In the genomic region with DNA sequence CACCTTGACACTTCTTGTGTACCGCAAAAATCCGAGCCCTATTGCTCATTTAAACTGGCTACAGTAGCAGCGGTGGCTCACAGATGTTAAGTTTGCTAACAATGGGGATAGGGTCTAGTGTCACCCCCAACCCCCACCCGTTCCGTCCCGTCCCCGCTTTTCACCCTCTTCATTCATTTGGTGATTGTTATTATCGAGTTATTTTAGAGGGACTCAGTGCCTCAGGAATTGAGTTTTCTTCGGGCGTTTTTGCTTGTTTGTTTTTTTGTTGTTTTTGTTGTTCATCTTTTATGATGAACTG, we compare ENCODE assay signal across 8 mouse cellular contexts. TPM values are rescaled to one million over a fixed set of nuclear protein-coding genes. Genes with fewer than 3 reads are reported as not detected.
DNase-seq lines count a peak whose midpoint lies in the region; ATAC-seq and TF ChIP-seq lines count a peak whose summit lies in the region.

No protein-coding gene starts in this region.

- in situ Hi-C loops in CH12.LX (cut with MboI; ENCODE audit: low pct_ligation_motif_present, low pct_unique_long_range_greater_than_20kb, low sequenced_read_pairs) = no loop called here

- TF ChIP-seq POLR2A in CH12.LX (IDR thresholded peaks at IDR 0.05; ENCODE audit: low read depth, low read length) = no peak

- H3K36me3 ChIP-seq in heart, embryonic 12.5 days = peaks cover 18% of the 10 kb centered on the region
- peaks cover 9 to 20% of the 10 kb centered on the region in 2 experiments for H3K36me3 ChIP-seq in CH12.LX (replicated peaks in 1 of 2; ENCODE audit: control insufficient read depth in 1 of 2, insufficient read depth in 1 of 2, low read length in 1 of 2)
- peaks cover 20% of the 10 kb centered on the region for H3K36me3 ChIP-seq in forebrain, embryonic 13.5 days (ENCODE audit: poor library complexity, severe bottlenecking)
- H3K36me3 ChIP-seq in liver, embryonic 15.5 days (replicated peaks) = peaks cover 21% of the 10 kb centered on the region

- 1% methylated on average over 10 of the region's 10 CpGs for WGBS in heart, embryonic 12.5 days
- WGBS in forebrain, embryonic 13.5 days = under 1% methylated on average over 10 of the region's 10 CpGs
- 1% methylated on average over 10 of the region's 10 CpGs for WGBS in liver, embryonic 15.5 days (ENCODE audit: insufficient replicate concordance)

- no peak for TF ChIP-seq EP300 in CH12.LX (IDR thresholded peaks at IDR 0.05; ENCODE audit: low read length)

- no peaks in the 10 kb centered on the region for H3K27me3 ChIP-seq in heart, embryonic 12.5 days (replicated peaks)
- H3K27me3 ChIP-seq in CH12.LX (replicated peaks) = no peaks in the 10 kb centered on the region
- no peaks in the 10 kb centered on the region for H3K27me3 ChIP-seq in forebrain, embryonic 13.5 days
- no peaks in the 10 kb centered on the region for H3K27me3 ChIP-seq in liver, embryonic 15.5 days

- ATAC-seq in heart, embryonic 12.5 days (ENCODE audit: insufficient number of reproducible peaks, low FRiP score) = peak; percentile 33; the same call in 1 of the 2 replicates
- ATAC-seq in forebrain, embryonic 13.5 days = peak; percentile 50
- peak; percentile 16 for ATAC-seq in liver, embryonic 15.5 days (ENCODE audit: insufficient read depth)

- no peak for DNase-seq in heart, postnatal 4 days
- no peak for DNase-seq in CH12.LX (ENCODE audit: extremely low read depth)
- DNase-seq in cerebellum, postnatal 25 days = no peak
- DNase-seq in adrenal gland, postnatal 4 days (ENCODE audit: low spot score in 2 of 2) = no peak
- DNase-seq in adrenal gland, adult 8-10 months = no peak

- TF ChIP-seq CTCF in CH12.LX (conservative IDR thresholded peaks at IDR 0.05 in 1 of 2, IDR thresholded peaks at IDR 0.05 in 1 of 2; ENCODE audit: low read depth in 2 of 2, low read length in 2 of 2) = no peak

- no peak for TF ChIP-seq RAD21 in CH12.LX (IDR thresholded peaks at IDR 0.05; ENCODE audit: low read depth, low read length)

- dilution Hi-C loops in CH12.LX (cut with MboI; ENCODE audit: extremely low pct_ligation_motif_present, extremely low pct_unique_long_range_greater_than_20kb, low sequenced_read_pairs) = no loop called here

- H3K79me2 ChIP-seq in CH12.LX (replicated peaks; ENCODE audit: control insufficient read depth, extremely low read depth, insufficient read depth, poor library complexity, severe bottlenecking) = peaks cover 33% of the 10 kb centered on the region

- peak overlapping the region; percentile 84 for H3K4me3 ChIP-seq in heart, embryonic 12.5 days
- peak overlapping the region; percentile 83 to 92 (median 86) for H3K4me3 ChIP-seq in CH12.LX (replicated peaks in 1 of 3; ENCODE audit: low read depth in 2 of 3, low read length in 2 of 3, poor library complexity in 1 of 3)
- peak overlapping the region; percentile 85 for H3K4me3 ChIP-seq in forebrain, embryonic 13.5 days
- H3K4me3 ChIP-seq in liver, embryonic 15.5 days (replicated peaks) = peak overlapping the region; percentile 90

- H3K9ac ChIP-seq in heart, embryonic 12.5 days = peak overlapping the region; percentile 82
- peak overlapping the region; percentile 74 for H3K9ac ChIP-seq in CH12.LX (ENCODE audit: insufficient read depth, low read depth)
- H3K9ac ChIP-seq in forebrain, embryonic 13.5 days = peak overlapping the region; percentile 91
- H3K9ac ChIP-seq in liver, embryonic 15.5 days = peak overlapping the region; percentile 93

- no peaks in the 10 kb centered on the region for H3K9me3 ChIP-seq in heart, embryonic 12.5 days (replicated peaks)
- no peaks in the 10 kb centered on the region for H3K9me3 ChIP-seq in CH12.LX (replicated peaks; ENCODE audit: low read length)
- no peaks in the 10 kb centered on the region for H3K9me3 ChIP-seq in forebrain, embryonic 13.5 days (replicated peaks)
- H3K9me3 ChIP-seq in liver, embryonic 15.5 days (replicated peaks) = no peaks in the 10 kb centered on the region

- peak overlapping the region; percentile 88 for H3K27ac ChIP-seq in heart, embryonic 12.5 days (ENCODE audit: poor library complexity, severe bottlenecking)
- H3K27ac ChIP-seq in CH12.LX (ENCODE audit: insufficient read depth, low read depth) = peak overlapping the region; percentile 47; the same call in 1 of the 2 replicates
- H3K27ac ChIP-seq in forebrain, embryonic 13.5 days = peak overlapping the region; percentile 98
- H3K27ac ChIP-seq in liver, embryonic 15.5 days (replicated peaks) = peak overlapping the region; percentile 89

- H3K4me2 ChIP-seq in heart, embryonic 12.5 days = peak overlapping the region; percentile 69
- peak overlapping the region; percentile 44 for H3K4me2 ChIP-seq in CH12.LX (ENCODE audit: insufficient read depth, low read depth, poor library complexity, severe bottlenecking)
- peak overlapping the region; percentile 61 for H3K4me2 ChIP-seq in forebrain, embryonic 13.5 days
- peak overlapping the region; percentile 84 for H3K4me2 ChIP-seq in liver, embryonic 15.5 days

- peaks cover 2% of the 10 kb centered on the region; the same call in 1 of the 2 replicates for H3K4me1 ChIP-seq in heart, embryonic 12.5 days (replicated peaks)
- peaks cover 0 to 16% of the 10 kb centered on the region in 2 experiments; a peak in 2 of 4 replicates for H3K4me1 ChIP-seq in CH12.LX (ENCODE audit: control insufficient read depth in 1 of 2, insufficient read depth in 2 of 2)
- peaks cover 23% of the 10 kb centered on the region for H3K4me1 ChIP-seq in forebrain, embryonic 13.5 days
- peaks cover 21% of the 10 kb centered on the region; the same call in 1 of the 2 replicates for H3K4me1 ChIP-seq in liver, embryonic 15.5 days (replicated peaks)

TF ChIP-seq in CH12.LX, 34 proteins besides CTCF, POLR2A, EP300 and RAD21:
- TF ChIP-seq MYC (IDR thresholded peaks at IDR 0.05; ENCODE audit: low read depth, low read length) (no peak), TCF12 (IDR thresholded peaks at IDR 0.05; ENCODE audit: low read depth, low read length) (no peak), MAFK (IDR thresholded peaks at IDR 0.05; ENCODE audit: insufficient replicate concordance, low read length) (no peak), ETS1 (conservative IDR thresholded peaks at IDR 0.05; ENCODE audit: low read depth, low read length) (no peak), ELF1 (IDR thresholded peaks at IDR 0.05; ENCODE audit: low read depth, low read length) (no peak), IRF4 (IDR thresholded peaks at IDR 0.05; ENCODE audit: low read depth, low read length) (no peak), TBP (conservative IDR thresholded peaks at IDR 0.05; ENCODE audit: low read depth, low read length) (no peak), BHLHE40 (IDR thresholded peaks at IDR 0.05; ENCODE audit: low read depth, low read length) (no peak)

RNA-seq across cellular contexts. Expression of a gene that starts 0.8 kb away (rescaled TPM):
- polyA plus RNA-seq in heart, embryonic 12.5 days (2016; fragmentation: Nextera tagmentation; extraction: Ambion mirVana) = 22.6 and 25.0 TPM in 2 replicates
- 10 to 100 TPM; 15.7 to 16.8 TPM for total RNA-seq in heart, postnatal 4 days (2021)
- total RNA-seq in CH12.LX (2012; rRNA removed) (12.6 and 15.2 TPM in 2 replicates), CH12.LX (2014; rRNA removed) (32.5 and 33.3 TPM in 2 replicates)
- polyA plus RNA-seq in CH12.LX (2012; ENCODE audit: insufficient read length, low read depth) = 11.0 and 13.7 TPM in 2 replicates
- 46.2 and 46.7 TPM in 2 replicates for polyA plus RNA-seq in forebrain, embryonic 13.5 days (2015; fragmentation: Nextera tagmentation; extraction: Ambion mirVana)
- 15.2 and 16.2 TPM in 2 replicates for polyA plus RNA-seq in liver, embryonic 15.5 days (2015; fragmentation: Nextera tagmentation; extraction: Ambion mirVana)
- 10 to 100 TPM; 22.2 to 22.4 TPM for total RNA-seq in adrenal gland, postnatal 4 days (2021)
- 10 to 100 TPM in 1 of 4 experiments, 1 to 10 TPM in 3; 6.7 to 16.4 (median 9.2) TPM for total RNA-seq in adrenal gland, adult 8-10 months (2022)

RNA-seq across cellular contexts. Expression of a gene that starts 28.7 kb away (rescaled TPM):
- polyA plus RNA-seq in heart, embryonic 12.5 days (2016; fragmentation: Nextera tagmentation; extraction: Ambion mirVana) = 64.8 and 67.5 TPM in 2 replicates
- total RNA-seq in heart, postnatal 4 days (2021) = 10 to 100 TPM; 40.4 to 40.7 TPM
- total RNA-seq in CH12.LX (2012; rRNA removed) (39.3 and 49.1 TPM in 2 replicates), CH12.LX (2014; rRNA removed) (91.7 and 103 TPM in 2 replicates)
- 48.0 and 48.1 TPM in 2 replicates for polyA plus RNA-seq in CH12.LX (2012; ENCODE audit: insufficient read length, low read depth)
- polyA plus RNA-seq in forebrain, embryonic 13.5 days (2015; fragmentation: Nextera tagmentation; extraction: Ambion mirVana) = 62.8 and 65.7 TPM in 2 replicates
- 35.2 and 37.3 TPM in 2 replicates for polyA plus RNA-seq in liver, embryonic 15.5 days (2015; fragmentation: Nextera tagmentation; extraction: Ambion mirVana)
- total RNA-seq in adrenal gland, postnatal 4 days (2021) = 10 to 100 TPM; 75.5 to 76.8 TPM
- total RNA-seq in adrenal gland, adult 8-10 months (2022) = 10 to 100 TPM; 73.6 to 80.6 (median 77.0) TPM

Comparison
In these comparisons a context has a peak if more than half of its experiments do, and no peak if none do; other contexts are left out.
1. H3K27ac ChIP-seq: peak in every context shown above with its lines; median percentile 98 in forebrain, embryonic 13.5 days; 89 in liver, embryonic 15.5 days; 88 in heart, embryonic 12.5 days; 47 in CH12.LX.